Mouse (Mus musculus) liver, adult 2 months (tissue): ENCODE measurements at regions not wholly inside any gene's neighbourhood (a gene's known extent, or its start where the extent isn't known, plus 50 kb on each side); places are given as distances from the start of the nearest gene placed in this dataset.

ENCODE experiments used
- CTCF ChIP-seq: fragments of 200-500 bp; IDR thresholded peaks from 2 replicates; pipeline ENCODE4 v1.5.1; 2011; ENCODE audit warnings: low read depth, low read length, control low read depth
- POLR2A ChIP-seq: fragments of 200-500 bp; IDR thresholded peaks from 2 replicates; pipeline ENCODE4 v1.6.1; 2011; ENCODE audit warnings: low read length, control low read depth; ENCODE audit not compliant: insufficient read depth; ENCODE audit errors: extremely low read depth

GRCm38 (mm10) chr3:140150530-140150951, 945.0 kb downstream of the Stpg2 start:
- no peak for TF ChIP-seq CTCF
- TF ChIP-seq POLR2A, result no peak
